Mouse (Mus musculus) liver, adult 2 months (tissue): ENCODE measurements around the gene Gm27021. TPM values are rescaled to one million over a fixed set of nuclear protein-coding genes. Genes with fewer than 3 reads are reported as not detected.

Experiments
- DNase-seq: peaks from one replicate; pipeline ENCODE4 v3.0.0-alpha.2; 2011; ENCODE audit warnings: low read depth, low spot score; ENCODE audit errors: extremely low read depth
- H3K27ac ChIP-seq: fragments of 200-500 bp; replicated peaks from 2 replicates; pipeline ENCODE4 v1.5.1; 2012; ENCODE audit warnings: low read depth, mild to moderate bottlenecking, control low read depth, inconsistent platforms, low read length; ENCODE audit not compliant: insufficient read depth
- H3K27me3 ChIP-seq: fragments of 200-500 bp; 2 replicates; pipeline ENCODE4 v1.6.1; 2012; ENCODE audit warnings: mild to moderate bottlenecking, moderate library complexity, low read length, inconsistent platforms; ENCODE audit not compliant: control insufficient read depth, insufficient read depth
- H3K36me3 ChIP-seq: fragments of 200-500 bp; 2 replicates; pipeline ENCODE4 v1.6.1; 2012; ENCODE audit warnings: low read length, inconsistent platforms; ENCODE audit not compliant: control insufficient read depth, insufficient read depth
- H3K4me1 ChIP-seq: fragments of 200-500 bp; 2 replicates; pipeline ENCODE4 v1.6.1; 2011; ENCODE audit warnings: low read length; ENCODE audit not compliant: control insufficient read depth, insufficient read depth
- H3K4me3 ChIP-seq: fragments of 200-500 bp; 2 replicates; pipeline ENCODE4 v1.5.1; 2011; ENCODE audit warnings: low read depth, mild to moderate bottlenecking, control low read depth, low read length, moderate library complexity; ENCODE audit not compliant: insufficient read depth
- H3K79me2 ChIP-seq: fragments of 200-500 bp; 2 replicates; pipeline ENCODE4 v1.6.1; 2012; ENCODE audit warnings: inconsistent platforms, mild to moderate bottlenecking, low read length, moderate library complexity; ENCODE audit not compliant: control insufficient read depth, insufficient read depth
- H3K9ac ChIP-seq: fragments of 200-500 bp; 2 replicates; pipeline ENCODE4 v1.6.1; 2012; ENCODE audit warnings: low read depth, mild to moderate bottlenecking, control low read depth, inconsistent platforms, low read length
- CTCF ChIP-seq: fragments of 200-500 bp; IDR thresholded peaks from 2 replicates; pipeline ENCODE4 v1.5.1; 2011; ENCODE audit warnings: low read depth, low read length, control low read depth
- POLR2A ChIP-seq: fragments of 200-500 bp; IDR thresholded peaks from 2 replicates; pipeline ENCODE4 v1.6.1; 2011; ENCODE audit warnings: low read length, control low read depth; ENCODE audit not compliant: insufficient read depth; ENCODE audit errors: extremely low read depth
- WGBS: fragments of 180-500 bp; shearing (Covaris S2); methylation state at CpG from one replicate; pipeline ENCODE4 v1.1.7; 2018; 5-methylcytosine and 5-hydroxymethylcytosine counted together
- polyA plus RNA-seq: library from polyadenylated mRNA; depleted of rRNA; stranded (reverse); fragments of >200 nt; gene quantifications from 2 replicates; pipeline ENCODE4 v1.2.3, GENCODE M21; 2012
- total RNA-seq: library from RNA; depleted of rRNA; stranded (reverse); fragments of >200 nt; gene quantifications from 2 replicates; pipeline ENCODE4 v1.2.3, GENCODE M21; 2014

The Gm27021 gene
- total and polyA plus RNA-seq, 2 experiments: not detected

GRCm38 (mm10) chr8:120622161-120622560 lies 45.7 kb downstream of the Gm27021 start:
- H3K27ac ChIP-seq: peak overlapping the region; percentile 85
- peak overlapping the region; percentile 24; the same call in 1 of the 2 replicates for H3K9ac ChIP-seq
- peaks cover 28% of the 10 kb centered on the region for H3K4me1 ChIP-seq
- H3K36me3 ChIP-seq: no peaks in the 10 kb centered on the region
- no peaks in the 10 kb centered on the region for H3K79me2 ChIP-seq
- DNase-seq: peak; percentile 81
- 25% methylated on average over 14 of the region's 14 CpGs for WGBS
- H3K27me3 ChIP-seq: no peaks in the 10 kb centered on the region
- TF ChIP-seq CTCF: no peak
- no peak for TF ChIP-seq POLR2A
- no peak overlapping the region for H3K4me3 ChIP-seq

GRCm38 (mm10) chr8:120620441-120620840 lies 47.4 kb downstream of the Gm27021 start:
- TF ChIP-seq POLR2A (no peak), CTCF (no peak)
- Histone ChIP-seq H3K27ac (peak overlapping the region; percentile 96), H3K4me3 (no peak overlapping the region), H3K4me1 (peaks cover 28% of the 10 kb centered on the region), H3K79me2 (no peaks in the 10 kb centered on the region), H3K27me3 (no peaks in the 10 kb centered on the region), H3K9ac (peak overlapping the region; percentile 45), H3K36me3 (no peaks in the 10 kb centered on the region)
- peak; percentile 68 for DNase-seq
- WGBS: 24% methylated on average over 7 of the region's 7 CpGs

- TF ChIP-seq POLR2A (no peak), CTCF (no peak)
- WGBS: 29% methylated on average over 11 of the region's 11 CpGs
- Histone ChIP-seq H3K9ac (peak overlapping the region; percentile 45), H3K27ac (peak overlapping the region; percentile 96), H3K27me3 (no peaks in the 10 kb centered on the region), H3K79me2 (no peaks in the 10 kb centered on the region), H3K4me1 (peaks cover 28% of the 10 kb centered on the region), H3K36me3 (no peaks in the 10 kb centered on the region), H3K4me3 (no peak overlapping the region)
- peak; percentile 95 for DNase-seq
These were observed 48.4 kb downstream of the Gm27021 start for GRCm38 (mm10) chr8:120619235-120620180.

- Histone ChIP-seq H3K27me3 (no peaks in the 10 kb centered on the region), H3K9ac (no peak overlapping the region), H3K79me2 (no peaks in the 10 kb centered on the region), H3K27ac (peak overlapping the region; percentile 54; the same call in 1 of the 2 replicates), H3K4me3 (no peak overlapping the region), H3K36me3 (no peaks in the 10 kb centered on the region), H3K4me1 (peaks cover 28% of the 10 kb centered on the region)
- DNase-seq: peak; percentile 40
- peak; percentile 84 for TF ChIP-seq CTCF
- no peak for TF ChIP-seq POLR2A
- WGBS: 0% methylated on average over 6 of the region's 6 CpGs
These were observed 49.8 kb downstream of the Gm27021 start for GRCm38 (mm10) chr8:120618110-120618509.

GRCm38 (mm10) chr8:120616663-120617626 lies 50.9 kb downstream of the Gm27021 start:
- H3K27me3 ChIP-seq: no peaks in the 10 kb centered on the region
- no peak overlapping the region for H3K27ac ChIP-seq
- H3K4me3 ChIP-seq: no peak overlapping the region
- WGBS: 85% methylated on average over 8 of the region's 8 CpGs
- no peak overlapping the region for H3K9ac ChIP-seq
- peaks cover 27% of the 10 kb centered on the region for H3K4me1 ChIP-seq
- H3K79me2 ChIP-seq: no peaks in the 10 kb centered on the region
- DNase-seq: no peak
- no peaks in the 10 kb centered on the region for H3K36me3 ChIP-seq
- TF ChIP-seq CTCF: no peak
- TF ChIP-seq POLR2A: no peak
